Mouse (Mus musculus) adrenal gland, postnatal 25 days (tissue): ENCODE data around the gene Pex11b. TPM values are rescaled to one million over a fixed set of nuclear protein-coding genes. Genes with fewer than 3 reads are reported as not detected.
"Not testable (repeated sequence)": the region's sequence is repeated elsewhere in the genome, so short reads cannot be mapped to it uniquely, and the experiment has no call there.

Experiments
- DNase-seq: peaks from one replicate; pipeline ENCODE4 v3.0.0; 2021; ENCODE audit warnings: mixed read lengths
- total RNA-seq: library from RNA; stranded (reverse); gene quantifications from 2 replicates; pipeline ENCODE4 v1.2.3, GENCODE M21; 2021

Pex11b gene
- total RNA-seq, 1 experiment from 2014 or later: 58.7 TPM

- DNase-seq: no peak
These were observed 12.0 kb upstream of the Pex11b start for GRCm38 (mm10) chr3:96623201-96623600.

GRCm38 (mm10) chr3:96629729-96630600 is 5.2 kb upstream of the Pex11b start, which contains the start of gene Rbm8a:
Gene Rbm8a, plus strand, starts transcription at chr3:96629933.
- peak; percentile 92 for DNase-seq

GRCm38 (mm10) chr3:96632058-96632457 is 3.1 kb upstream of the Pex11b start:
- DNase-seq: no peak

DNA sequence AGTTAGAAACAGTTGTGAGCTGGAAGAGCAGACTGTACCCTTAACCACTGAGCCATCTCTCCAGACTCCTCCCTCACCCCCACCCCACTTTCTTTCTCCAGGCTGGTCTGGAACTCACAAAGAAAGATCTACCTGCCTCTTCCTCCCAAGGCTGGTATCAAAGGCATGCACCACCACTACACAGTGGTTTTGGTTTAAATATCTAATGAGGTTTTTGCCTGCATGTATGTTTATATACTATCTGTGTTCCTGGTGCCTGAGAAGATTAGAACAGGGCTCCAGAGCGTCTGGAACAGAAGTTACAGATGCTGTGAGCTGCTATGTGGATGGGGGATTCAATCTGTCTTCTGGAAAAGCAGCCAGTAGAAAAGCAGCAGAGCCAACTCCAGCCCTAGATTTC is 1.2 kb upstream of the Pex11b start:
- DNase-seq: no peak

GRCm38 (mm10) chr3:96635906-96636305 is 730 bp downstream of the Pex11b start:
- DNase-seq: no peak

DNA sequence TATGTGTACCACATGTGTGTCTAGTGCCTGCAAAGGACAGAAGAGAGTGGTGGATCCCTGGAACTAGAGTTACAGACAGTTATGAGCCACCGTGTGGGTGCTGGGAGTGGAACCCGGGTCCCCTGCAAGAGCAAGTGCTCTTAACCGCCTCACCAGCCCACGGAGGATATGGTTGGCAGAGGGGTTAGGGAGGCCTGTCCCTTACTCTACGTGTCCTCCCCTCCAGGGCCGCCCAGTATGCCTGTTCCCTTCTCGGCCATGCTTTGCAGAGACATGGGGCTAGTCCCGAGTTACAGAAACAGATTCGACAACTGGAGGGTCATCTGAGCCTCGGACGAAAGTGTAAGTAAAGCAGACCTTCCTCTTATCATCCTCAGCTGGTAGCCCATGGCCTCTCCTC is 1.3 kb downstream of the Pex11b start:
- no peak for DNase-seq

GRCm38 (mm10) chr3:96639219-96639618 is 4.0 kb downstream of the Pex11b start:
- DNase-seq: peak; percentile 69

DNA sequence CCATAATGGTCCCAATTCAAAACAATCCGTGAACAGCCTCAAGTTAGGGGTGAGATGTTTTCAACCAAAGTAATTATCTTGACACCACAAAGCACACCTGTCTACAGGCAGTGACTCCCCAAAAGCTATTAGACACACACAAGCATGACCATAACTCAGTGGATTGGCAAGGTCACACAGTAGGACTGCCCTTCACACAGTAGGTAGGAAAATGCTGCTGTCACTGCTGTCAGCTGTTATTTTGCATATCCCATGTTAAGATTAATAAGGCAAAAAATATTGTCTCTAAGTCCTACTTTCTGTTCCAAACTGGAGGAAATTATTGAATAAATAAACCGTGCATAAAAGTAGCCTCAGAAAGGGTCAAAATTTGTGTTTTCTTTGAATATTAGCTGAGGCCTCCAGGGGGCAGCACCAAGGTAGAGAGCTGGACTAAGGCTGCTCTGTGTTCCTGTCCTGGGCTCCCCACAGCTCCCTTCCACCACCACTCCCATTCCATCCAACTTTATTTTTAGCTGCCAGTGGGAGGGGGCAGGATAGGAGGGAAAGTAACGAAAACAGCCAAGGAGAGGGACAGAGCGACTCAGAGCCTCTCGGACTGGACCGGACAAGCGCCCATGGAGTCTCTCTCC is 10.0 kb downstream of the Pex11b start, which contains the start of gene Itga10:
Itga10 (plus strand) TSS at position 567 of the 632 bp plus-strand sequence.
- peak; percentile 30 for DNase-seq

DNA sequence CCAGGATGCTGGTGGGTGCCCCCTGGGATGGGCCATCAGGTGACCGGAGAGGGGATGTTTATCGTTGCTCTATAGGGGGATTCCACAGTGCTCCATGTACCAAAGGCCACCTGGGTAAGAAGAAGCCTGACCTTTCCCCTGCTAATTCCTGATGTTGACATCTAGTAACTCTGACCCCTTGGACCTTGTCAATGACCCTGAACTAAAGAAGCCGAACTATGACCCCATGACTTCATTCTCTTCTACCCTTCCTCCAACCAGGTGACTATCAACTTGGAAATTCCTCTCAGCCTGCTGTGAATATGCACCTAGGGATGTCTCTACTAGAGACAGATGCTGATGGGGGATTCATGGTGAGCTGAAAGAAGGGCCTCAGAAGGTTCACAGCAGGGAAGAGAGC is 12.2 kb downstream of the Pex11b start:
- DNase-seq: no peak

- no peak for DNase-seq
These were observed 25.7 kb downstream of the Pex11b start for GRCm38 (mm10) chr3:96660901-96661300.

GRCm38 (mm10) chr3:96662731-96663316 is 27.6 kb downstream of the Pex11b start:
- no peak for DNase-seq

DNA sequence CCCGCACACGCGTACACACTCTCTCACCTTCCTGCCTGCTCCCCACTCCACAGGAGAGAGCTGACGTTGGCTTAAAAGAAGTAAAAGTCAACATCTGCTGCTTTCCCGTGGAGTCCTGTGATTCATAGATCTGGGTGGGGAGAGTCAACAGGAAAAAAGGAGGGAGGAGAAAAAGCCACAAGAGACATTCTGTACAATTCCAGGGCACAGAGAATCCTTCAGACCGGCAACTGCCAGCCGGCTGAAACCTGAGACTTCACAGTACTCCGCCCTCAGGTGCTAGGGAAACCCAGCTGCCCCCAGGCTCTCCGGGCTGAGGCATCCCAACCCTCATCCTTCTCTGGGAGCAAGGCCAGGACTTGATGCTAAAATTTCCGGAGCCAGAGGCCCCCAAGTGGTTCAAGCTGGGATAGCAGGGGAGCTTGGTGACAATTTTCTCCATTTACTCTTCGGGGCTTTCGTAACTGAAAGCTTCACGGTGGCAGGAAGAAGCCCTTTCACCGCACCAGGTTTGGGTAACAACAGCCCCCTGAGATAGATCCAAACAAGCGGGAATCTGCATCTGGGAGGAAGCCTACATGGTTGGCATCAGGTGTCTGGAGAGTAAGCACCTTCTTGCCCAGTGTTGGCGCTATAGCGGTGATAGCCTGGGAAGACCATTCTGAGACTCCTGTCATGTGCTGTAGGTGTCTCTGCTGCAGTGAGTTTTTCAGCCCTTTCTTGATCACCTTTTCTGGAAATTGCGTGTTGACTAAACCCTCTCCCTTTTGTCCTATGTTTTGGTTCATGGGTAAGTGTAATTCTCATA is 28.5 kb downstream of the Pex11b start:
- peak; percentile 74 for DNase-seq

DNA sequence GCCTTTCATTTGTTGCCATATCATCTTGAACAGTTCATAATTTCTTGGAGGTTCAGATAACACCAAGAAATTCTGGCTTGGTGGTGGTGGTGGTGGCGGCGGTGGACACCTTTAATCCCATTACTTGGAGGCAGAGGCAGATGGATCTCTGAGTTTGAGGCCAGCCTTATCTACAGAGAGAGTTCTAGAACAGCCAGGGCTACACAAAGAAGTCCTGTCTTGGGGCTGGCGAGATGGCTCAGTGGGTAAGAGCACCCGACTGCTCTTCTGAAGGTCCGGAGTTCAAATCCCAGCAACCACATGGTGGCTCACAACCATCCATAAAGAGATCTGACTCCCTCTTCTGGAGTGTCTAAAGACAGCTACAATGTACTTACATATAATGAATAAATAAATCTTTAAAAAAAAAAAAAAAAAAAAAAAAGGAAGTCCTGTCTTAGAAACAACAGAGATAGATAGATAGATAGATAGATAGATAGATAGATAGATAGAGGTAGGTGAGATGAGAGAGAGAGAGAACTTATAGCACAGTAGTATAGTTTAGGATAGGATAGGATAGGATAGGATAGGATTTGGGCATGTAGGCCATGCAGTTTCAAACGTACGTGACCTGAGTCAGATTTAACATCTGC is 30.7 kb downstream of the Pex11b start:
- not testable (repeated sequence) for DNase-seq

DNA sequence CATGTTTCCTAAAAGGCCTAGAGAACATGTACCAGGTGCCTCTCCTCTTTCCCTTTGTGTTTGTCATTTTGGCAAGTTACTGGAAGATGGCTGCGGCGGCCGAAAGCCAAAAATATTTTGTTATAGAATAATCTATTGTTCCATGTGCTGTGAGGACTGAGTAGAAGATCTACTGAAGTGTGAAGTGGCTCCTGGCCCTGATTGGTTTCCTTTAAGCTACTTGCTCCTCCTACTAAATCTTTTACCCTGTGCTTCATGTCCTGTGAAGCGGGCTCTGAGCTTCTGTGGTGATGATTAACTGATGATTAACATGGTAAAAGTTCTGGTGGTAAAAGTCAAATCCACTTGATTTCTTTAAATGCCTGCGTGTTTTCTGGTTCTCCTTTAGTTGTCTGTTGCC is 31.7 kb downstream of the Pex11b start:
- no peak for DNase-seq

DNA sequence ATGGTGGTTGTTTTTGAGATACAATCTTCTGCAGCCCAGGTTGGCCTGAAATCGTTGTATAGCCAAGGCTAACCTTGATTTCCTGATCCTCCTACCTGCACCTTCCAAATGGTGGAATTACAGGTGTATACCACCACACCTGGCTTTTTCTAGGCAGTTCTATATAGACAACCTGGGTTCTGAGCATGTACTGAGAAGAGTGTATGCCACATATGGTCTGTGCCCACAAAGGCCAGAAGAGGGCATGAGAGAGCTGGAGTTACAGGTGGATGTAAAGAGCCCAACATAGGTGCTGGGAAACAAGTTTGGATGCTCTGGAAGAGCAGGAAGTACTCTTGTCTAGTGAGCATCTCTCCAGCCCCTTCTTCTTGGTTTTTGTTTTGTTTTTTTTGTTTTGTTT is 32.1 kb downstream of the Pex11b start:
- peak; percentile 32 for DNase-seq

- no peak for DNase-seq
These were observed 33.4 kb downstream of the Pex11b start for GRCm38 (mm10) chr3:96668424-96669067.

DNA sequence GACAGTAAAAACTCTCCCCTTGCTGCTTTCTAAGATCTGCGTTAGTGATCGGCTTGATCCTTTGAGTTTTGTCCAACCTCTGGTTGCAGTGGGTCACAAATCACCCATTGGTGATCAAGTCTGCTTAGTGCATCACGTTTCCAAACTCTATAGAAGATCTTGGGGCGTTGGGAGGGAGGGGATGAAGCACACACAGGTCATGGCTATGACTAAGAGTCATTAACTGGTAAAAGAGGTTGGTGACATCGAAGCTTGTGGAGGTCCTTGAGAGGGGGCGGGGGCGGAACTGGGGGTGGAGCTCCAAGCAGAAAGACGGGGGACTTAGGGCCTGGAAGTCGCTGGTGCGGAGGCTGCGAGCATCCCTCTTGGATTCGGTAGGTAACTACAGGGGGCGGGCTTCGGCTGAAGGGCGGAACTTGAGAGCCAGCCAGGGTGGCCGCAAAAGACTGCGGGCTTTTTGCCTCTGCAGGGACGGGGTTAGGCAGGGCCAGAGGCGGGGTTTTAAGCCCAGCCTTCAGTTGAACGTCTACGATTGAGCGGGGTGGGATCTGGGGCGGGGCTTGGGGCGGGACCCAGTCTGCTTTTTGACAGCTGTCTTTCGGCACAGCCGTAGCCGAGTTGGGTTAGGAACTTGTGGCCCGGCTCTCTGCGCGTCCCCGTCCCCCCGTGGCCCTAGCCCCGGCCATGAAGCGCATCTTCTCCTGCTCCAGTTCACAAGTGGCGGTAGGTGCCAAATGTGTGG is 34.7 kb downstream of the Pex11b start, which contains the start of gene Ankrd35:
Ankrd35 (plus strand) TSS at position 405 of the 742 bp plus-strand sequence.
- peak; percentile 74 for DNase-seq

- DNase-seq: no peak
These were observed 36.3 kb downstream of the Pex11b start for GRCm38 (mm10) chr3:96671519-96671918.

GRCm38 (mm10) chr3:96673514-96673913 is 38.3 kb downstream of the Pex11b start:
- no peak for DNase-seq

- no peak for DNase-seq
These were observed 39.3 kb downstream of the Pex11b start for GRCm38 (mm10) chr3:96674442-96674841.
